Mouse (Mus musculus): Measurements from ENCODE around the gene Spats2l. TPM values are rescaled to one million over a fixed set of nuclear protein-coding genes. Genes with fewer than 3 reads are reported as not detected.

Spats2l gene
- 10.3 and 11.9 TPM in 2 replicates for polyA plus RNA-seq (2015; fragmentation: Nextera tagmentation; extraction: Ambion mirVana)

DNA sequence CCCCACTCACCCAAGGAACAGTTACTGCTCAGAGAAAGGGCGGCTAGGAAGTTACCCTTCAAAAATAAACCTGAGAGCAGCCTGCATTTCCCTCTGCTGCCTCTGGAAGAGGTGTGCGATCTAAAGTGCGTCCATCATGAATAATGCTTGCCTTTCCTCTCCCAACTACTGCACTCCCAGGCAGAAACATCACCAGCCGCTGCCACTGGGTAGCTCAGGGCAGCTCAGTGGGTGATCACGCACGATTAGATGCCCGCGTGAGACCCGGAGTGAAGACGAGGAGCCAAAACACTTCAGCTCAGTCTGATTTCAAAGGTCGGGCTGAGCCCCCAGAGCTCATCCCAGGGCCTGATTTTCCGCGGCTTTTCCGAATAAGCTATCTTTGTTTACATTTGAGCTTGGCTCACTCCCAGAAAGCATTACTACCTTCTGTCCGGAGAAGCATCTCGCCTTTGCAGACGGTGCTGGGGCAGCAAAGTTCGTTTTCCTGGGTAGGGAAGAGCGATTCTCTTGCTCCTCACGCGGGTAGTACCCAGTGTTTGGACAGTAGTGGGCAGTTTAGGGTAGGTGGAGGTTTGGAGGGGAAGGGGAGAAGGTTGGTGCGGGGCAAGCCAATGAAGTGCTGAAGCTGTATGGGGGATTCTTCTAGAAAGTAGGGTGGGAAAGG, at the start of gene Spats2l:
Gene Spats2l (plus strand): TSS at position 162 of the 667 bp plus-strand sequence.
- Histone ChIP-seq H3K4me1 (replicated peaks) (no peaks in the 10 kb centered on the region), H3K4me2 (peak within 1 kb of the TSS; percentile 58), H3K9ac (peak within 1 kb of the TSS; percentile 69), H3K4me3 (replicated peaks) (peak within 1 kb of the TSS; percentile 64), H3K27me3 (peaks cover 44% of the 10 kb centered on the region), H3K27ac (peak within 1 kb of the TSS; percentile 68), H3K9me3 (replicated peaks) (no peaks in the 10 kb centered on the region), H3K36me3 (no peaks in the 10 kb centered on the region)
- 1% methylated on average over 22 of the region's 22 CpGs for WGBS (ENCODE audit: insufficient replicate concordance)
- ATAC-seq (ENCODE audit: low read depth) (peak; percentile 42), DNase-seq (no peak)

DNA sequence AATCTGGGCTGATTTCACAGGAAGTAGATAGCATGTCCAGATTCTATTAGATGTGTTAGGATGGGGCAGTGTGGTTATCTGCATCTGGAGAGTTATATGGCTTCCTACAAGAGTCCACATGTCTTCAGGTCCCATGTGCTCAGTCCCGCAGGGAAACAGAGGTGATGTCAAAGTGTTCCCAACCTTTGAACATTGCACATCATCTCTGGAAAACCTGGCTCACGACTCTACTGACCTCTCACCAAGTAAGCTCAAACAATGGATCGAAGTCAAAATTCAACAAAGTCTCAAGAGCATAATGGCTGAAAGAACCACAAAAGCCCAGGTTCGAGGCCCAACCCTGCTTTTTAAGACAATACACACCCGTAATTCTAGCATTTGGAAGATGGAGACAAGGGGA, 48.7 kb upstream of the Spats2l start:
- Histone ChIP-seq H3K4me3 (replicated peaks) (no peak overlapping the region), H3K27ac (no peak overlapping the region), H3K4me1 (replicated peaks) (no peaks in the 10 kb centered on the region), H3K9ac (no peak overlapping the region), H3K36me3 (no peaks in the 10 kb centered on the region), H3K9me3 (replicated peaks) (no peaks in the 10 kb centered on the region), H3K27me3 (no peaks in the 10 kb centered on the region), H3K4me2 (no peak overlapping the region)
- DNase-seq (no peak), ATAC-seq (ENCODE audit: low read depth) (no peak)
- WGBS (ENCODE audit: insufficient replicate concordance): 55% methylated on average over 5 of the region's 5 CpGs

DNA sequence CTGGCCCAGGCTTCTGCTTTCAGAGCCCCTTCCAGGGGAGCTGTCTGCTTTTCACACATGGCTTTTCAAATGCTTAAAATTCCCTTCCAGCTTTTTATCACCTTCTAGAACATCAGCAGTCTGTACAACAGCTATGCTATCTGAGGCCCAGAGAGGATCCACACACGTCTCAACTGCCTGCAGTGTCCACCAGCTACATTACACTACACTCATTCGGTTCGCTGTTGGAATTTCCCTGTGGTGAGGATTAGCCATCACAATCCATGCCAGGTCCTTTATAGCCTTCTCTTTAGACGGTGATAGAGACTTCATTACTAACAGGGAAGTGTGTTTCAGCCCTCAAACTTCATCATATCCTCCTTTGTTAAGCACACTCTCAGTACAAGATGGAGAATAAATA, 38.1 kb upstream of the Spats2l start:
- Histone ChIP-seq H3K9ac (no peak overlapping the region), H3K27ac (no peak overlapping the region), H3K4me2 (no peak overlapping the region), H3K9me3 (replicated peaks) (no peaks in the 10 kb centered on the region), H3K36me3 (no peaks in the 10 kb centered on the region), H3K27me3 (no peaks in the 10 kb centered on the region), H3K4me3 (replicated peaks) (no peak overlapping the region), H3K4me1 (replicated peaks) (0 out of 2 replicates have a peak, but pooled peaks cover 2% of the 10 kb centered on the region)
- ATAC-seq (ENCODE audit: low read depth) (no peak), DNase-seq (no peak)
- 57% methylated on average over 4 of the region's 4 CpGs for WGBS (ENCODE audit: insufficient replicate concordance)

DNA sequence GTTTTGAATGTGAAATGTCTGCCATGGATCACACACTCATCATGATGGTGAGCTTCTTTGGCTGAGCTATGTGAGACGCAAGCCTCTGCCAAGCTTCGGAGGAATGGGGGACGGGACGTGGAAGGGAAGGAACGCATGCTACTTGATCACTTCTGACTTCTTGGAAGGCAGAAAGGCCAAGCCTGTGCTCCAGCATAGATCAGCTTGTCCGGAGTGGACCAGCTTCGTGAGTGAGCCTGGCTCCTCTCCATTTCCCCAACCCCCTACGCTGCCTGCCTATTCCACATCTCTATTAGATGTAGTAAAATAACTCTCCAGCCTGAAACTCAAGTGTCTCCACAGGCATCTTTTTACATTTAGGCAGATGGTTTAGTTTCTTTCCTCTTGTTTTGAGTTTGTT, 32.2 kb upstream of the Spats2l start:
- Histone ChIP-seq H3K27me3 (no peaks in the 10 kb centered on the region), H3K9ac (no peak overlapping the region), H3K4me1 (replicated peaks) (0 out of 2 replicates have a peak, but pooled peaks cover 5% of the 10 kb centered on the region), H3K4me2 (no peak overlapping the region), H3K4me3 (replicated peaks) (no peak overlapping the region), H3K9me3 (replicated peaks) (no peaks in the 10 kb centered on the region), H3K27ac (no peak overlapping the region), H3K36me3 (no peaks in the 10 kb centered on the region)
- DNase-seq (no peak), ATAC-seq (ENCODE audit: low read depth) (no peak)
- 74% methylated on average over 8 of the region's 8 CpGs for WGBS (ENCODE audit: insufficient replicate concordance)

DNA sequence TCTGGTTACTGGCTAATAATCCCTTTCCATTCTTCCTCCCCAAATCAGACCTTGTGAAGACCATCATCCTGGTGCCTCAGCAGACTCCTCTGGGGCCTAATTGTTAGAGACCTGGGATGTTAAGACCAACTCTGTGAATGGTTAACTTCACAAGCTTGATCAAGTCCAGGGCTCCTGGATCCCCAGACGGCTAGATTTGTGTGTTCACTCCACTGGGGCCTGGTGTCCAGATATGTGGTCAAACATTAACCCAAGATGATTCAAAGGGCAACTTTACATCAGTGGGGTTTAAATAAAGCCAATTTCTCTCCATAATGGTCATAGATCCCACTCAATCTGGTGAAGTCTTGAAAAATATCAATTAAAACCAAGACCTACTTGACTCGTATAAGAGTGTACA, 31.7 kb upstream of the Spats2l start:
- Histone ChIP-seq H3K4me3 (replicated peaks) (no peak overlapping the region), H3K9me3 (replicated peaks) (no peaks in the 10 kb centered on the region), H3K27me3 (no peaks in the 10 kb centered on the region), H3K27ac (no peak overlapping the region), H3K36me3 (no peaks in the 10 kb centered on the region), H3K4me1 (replicated peaks) (0 out of 2 replicates have a peak, but pooled peaks cover 5% of the 10 kb centered on the region), H3K9ac (no peak overlapping the region), H3K4me2 (no peak overlapping the region)
- DNase-seq (no peak), ATAC-seq (ENCODE audit: low read depth) (peak; percentile 66)
- 61% methylated on average over 2 of the region's 2 CpGs for WGBS (ENCODE audit: insufficient replicate concordance)

DNA sequence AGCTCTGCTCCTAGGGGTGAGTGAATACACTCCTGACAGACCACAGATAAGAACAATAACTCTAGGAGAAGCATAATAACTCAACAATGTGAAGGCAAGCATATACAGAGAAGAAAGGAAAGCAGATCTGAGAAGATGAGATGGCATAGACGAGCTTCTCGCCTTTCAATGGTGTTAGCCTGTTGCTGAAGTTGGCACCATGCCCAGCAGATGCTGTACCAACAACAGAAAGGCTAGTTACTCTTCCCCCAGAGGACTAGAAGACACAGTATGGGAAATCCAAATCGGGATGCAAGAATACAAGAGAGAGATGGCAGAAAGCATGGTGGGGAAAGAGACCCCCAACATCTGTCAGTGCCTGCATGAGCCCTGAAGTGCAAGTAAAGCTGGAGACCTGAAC, 22.2 kb upstream of the Spats2l start:
- Histone ChIP-seq H3K4me3 (replicated peaks) (no peak overlapping the region), H3K36me3 (no peaks in the 10 kb centered on the region), H3K4me1 (replicated peaks) (no peaks in the 10 kb centered on the region), H3K9me3 (replicated peaks) (no peaks in the 10 kb centered on the region), H3K27ac (no peak overlapping the region), H3K27me3 (no peaks in the 10 kb centered on the region), H3K4me2 (no peak overlapping the region), H3K9ac (no peak overlapping the region)
- 48% methylated on average over 3 of the region's 3 CpGs for WGBS (ENCODE audit: insufficient replicate concordance)
- DNase-seq: no peak
- no peak for ATAC-seq (ENCODE audit: low read depth)

DNA sequence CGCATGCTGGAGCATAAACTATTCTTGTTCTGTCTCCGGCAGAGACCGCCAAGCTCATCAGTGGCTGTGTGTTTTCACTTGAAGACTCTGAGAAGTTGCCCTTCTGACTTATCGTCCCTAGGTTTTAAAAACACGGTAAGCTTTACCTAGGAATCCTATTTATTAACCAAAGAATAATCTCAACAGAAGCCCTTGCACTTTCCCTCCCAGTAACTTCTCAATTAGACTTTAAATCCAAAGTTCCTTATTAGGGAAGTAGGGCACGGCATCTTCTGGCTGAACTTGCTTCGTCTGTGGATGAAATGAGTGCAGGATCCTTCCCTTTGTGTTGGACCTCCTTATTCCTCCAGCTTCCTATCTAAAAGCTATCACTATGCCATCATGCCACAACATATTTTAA, 7.6 kb upstream of the Spats2l start:
- Histone ChIP-seq H3K36me3 (no peaks in the 10 kb centered on the region), H3K9ac (no peak overlapping the region), H3K27ac (no peak overlapping the region), H3K27me3 (no peaks in the 10 kb centered on the region), H3K4me2 (no peak overlapping the region), H3K4me1 (replicated peaks) (no peaks in the 10 kb centered on the region), H3K4me3 (replicated peaks) (no peak overlapping the region), H3K9me3 (replicated peaks) (no peaks in the 10 kb centered on the region)
- ATAC-seq (ENCODE audit: low read depth) (no peak), DNase-seq (no peak)
- WGBS (ENCODE audit: insufficient replicate concordance): 75% methylated on average over 7 of the region's 7 CpGs

DNA sequence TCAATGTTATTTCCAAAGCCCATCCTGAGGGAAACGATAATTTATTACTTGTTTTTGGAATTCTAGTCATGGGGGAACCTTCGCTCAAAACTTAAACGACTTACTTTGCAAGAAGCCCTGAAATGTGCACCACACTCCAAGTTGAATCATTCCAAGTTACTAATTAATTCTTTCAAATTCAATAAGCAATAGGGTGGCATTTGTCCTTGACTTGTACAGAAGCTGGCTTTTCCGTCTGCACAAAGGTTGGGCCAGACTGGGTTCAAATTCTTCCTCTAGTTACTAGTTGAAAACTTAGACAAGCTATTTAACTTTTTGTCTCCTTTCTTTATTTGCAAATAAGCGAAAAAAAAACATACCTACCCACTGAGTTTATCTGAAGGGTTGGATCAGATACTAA, 636 bp upstream of the Spats2l start:
- Histone ChIP-seq H3K36me3 (no peaks in the 10 kb centered on the region), H3K4me2 (no peak overlapping the region), H3K27ac (no peak overlapping the region), H3K4me1 (replicated peaks) (no peaks in the 10 kb centered on the region), H3K9me3 (replicated peaks) (no peaks in the 10 kb centered on the region), H3K27me3 (peaks cover 41% of the 10 kb centered on the region), H3K9ac (no peak overlapping the region), H3K4me3 (replicated peaks) (no peak overlapping the region)
- DNase-seq: no peak
- WGBS (ENCODE audit: insufficient replicate concordance): 55% methylated on average over 5 of the region's 5 CpGs
- ATAC-seq (ENCODE audit: low read depth): no peak

DNA sequence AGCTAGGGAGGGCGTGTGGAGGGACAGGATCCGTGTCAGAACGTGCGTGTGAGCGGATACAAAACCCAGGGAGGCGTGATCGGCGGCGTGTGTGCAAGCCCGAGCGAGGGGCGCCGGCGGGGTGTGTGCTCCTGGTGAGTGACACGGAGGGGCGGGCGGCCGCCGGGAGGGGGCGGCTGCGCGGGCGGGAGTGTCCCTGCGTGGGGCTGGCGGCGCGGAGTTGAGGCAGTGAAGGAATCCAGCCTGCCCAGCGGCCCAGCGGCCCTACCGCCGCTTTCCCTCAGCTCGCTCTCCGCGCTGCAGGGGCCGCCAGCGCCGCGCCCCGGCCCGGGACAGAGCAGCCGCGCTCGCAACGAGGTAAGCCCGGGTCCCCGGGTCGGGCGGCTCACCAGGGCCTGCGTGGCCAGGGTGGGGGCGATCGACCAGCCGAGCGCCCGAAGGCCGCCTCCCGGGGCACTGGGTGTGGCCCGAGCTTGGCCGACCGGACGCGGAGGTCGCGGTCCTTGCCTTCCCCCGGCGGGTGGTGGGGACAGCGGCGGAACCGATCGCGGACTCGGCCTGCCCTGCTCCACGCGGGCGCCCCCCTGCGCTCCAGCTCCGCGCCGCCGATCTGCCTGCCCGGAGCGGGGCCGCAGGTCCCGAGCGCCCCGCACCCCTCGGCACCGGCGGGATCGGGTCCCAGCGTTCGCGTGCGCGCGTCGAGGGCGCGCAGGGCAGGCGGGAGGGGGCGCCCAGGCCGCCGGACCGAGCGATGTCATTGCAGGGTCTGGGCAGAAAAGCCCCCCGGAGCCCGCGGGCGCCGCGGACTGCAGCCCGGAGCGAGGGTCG, 920 bp downstream of the Spats2l start:
- peaks cover 44% of the 10 kb centered on the region for H3K27me3 ChIP-seq
- peak overlapping the region; percentile 69 for H3K9ac ChIP-seq
- H3K4me3 ChIP-seq (replicated peaks): peak overlapping the region; percentile 64
- no peaks in the 10 kb centered on the region for H3K9me3 ChIP-seq (replicated peaks)
- peak; percentile 71 for ATAC-seq (ENCODE audit: low read depth)
- peak; percentile 5 for DNase-seq
- peak overlapping the region; percentile 58 for H3K4me2 ChIP-seq
- H3K36me3 ChIP-seq: no peaks in the 10 kb centered on the region
- H3K27ac ChIP-seq: peak overlapping the region; percentile 68
- WGBS (ENCODE audit: insufficient replicate concordance): under 1% methylated on average over 82 of the region's 113 CpGs
- no peaks in the 10 kb centered on the region for H3K4me1 ChIP-seq (replicated peaks)

DNA sequence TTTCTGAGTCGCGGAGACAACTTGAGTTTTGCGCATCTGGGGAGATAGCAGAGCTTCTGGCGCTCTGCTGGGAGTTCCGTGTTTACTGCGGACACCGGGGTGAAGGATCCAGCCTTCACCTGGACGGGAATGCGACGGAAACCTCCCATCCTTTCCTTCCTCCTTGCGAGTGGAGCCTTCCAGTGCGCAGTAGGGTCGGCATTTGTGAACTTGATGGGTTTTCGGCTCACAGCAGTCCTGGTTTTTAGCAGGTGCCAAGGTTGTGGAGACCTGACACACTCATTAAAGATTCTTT, 1.5 kb downstream of the Spats2l start:
- Histone ChIP-seq H3K9me3 (replicated peaks) (no peaks in the 10 kb centered on the region), H3K4me2 (peak overlapping the region; percentile 58), H3K27me3 (peaks cover 44% of the 10 kb centered on the region), H3K4me3 (replicated peaks) (peak overlapping the region; percentile 64), H3K36me3 (no peaks in the 10 kb centered on the region), H3K27ac (peak overlapping the region; percentile 68; the same call in 1 of the 2 replicates), H3K4me1 (replicated peaks) (no peaks in the 10 kb centered on the region), H3K9ac (peak overlapping the region; percentile 69)
- WGBS (ENCODE audit: insufficient replicate concordance): 1% methylated on average over 14 of the region's 14 CpGs
- peak; percentile 19; the same call in 1 of the 2 replicates for ATAC-seq (ENCODE audit: low read depth)
- DNase-seq: no peak

DNA sequence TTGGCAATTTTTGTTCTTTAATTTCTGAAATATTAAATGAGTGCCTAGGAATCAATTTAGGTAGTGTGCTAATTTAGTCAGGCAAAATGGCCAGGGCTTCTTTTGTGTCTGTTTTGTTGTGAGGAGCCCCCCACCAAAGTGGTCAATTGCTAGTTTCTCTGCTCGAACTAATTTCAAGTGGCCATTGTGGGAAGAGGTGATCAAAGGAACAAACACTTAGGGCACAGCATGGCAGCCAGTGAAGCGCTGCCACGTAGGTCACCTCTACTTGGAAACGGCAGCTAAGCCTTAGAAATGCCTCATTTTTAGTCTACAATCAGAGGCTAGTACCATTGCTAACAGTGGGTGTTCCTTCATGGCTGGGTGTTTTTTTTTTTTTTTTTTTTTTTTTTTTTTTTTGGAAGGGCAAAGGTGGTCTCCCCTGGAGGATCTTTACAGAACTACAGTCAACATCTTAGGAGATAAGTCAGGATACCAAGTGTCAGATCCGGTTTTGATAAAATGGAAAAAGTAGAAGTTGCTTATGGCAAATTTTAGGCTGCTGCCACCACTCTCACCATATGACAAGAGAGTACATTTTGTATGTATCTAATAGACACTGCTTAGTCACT, 2.8 kb downstream of the Spats2l start:
- 53% methylated on average over 5 of the region's 5 CpGs for WGBS (ENCODE audit: insufficient replicate concordance)
- no peak overlapping the region for H3K9ac ChIP-seq
- no peak overlapping the region for H3K4me2 ChIP-seq
- H3K27me3 ChIP-seq: peaks cover 41% of the 10 kb centered on the region
- H3K4me3 ChIP-seq (replicated peaks): no peak overlapping the region
- H3K36me3 ChIP-seq: no peaks in the 10 kb centered on the region
- ATAC-seq (ENCODE audit: low read depth) (no peak), DNase-seq (no peak)
- H3K9me3 ChIP-seq (replicated peaks): no peaks in the 10 kb centered on the region
- no peak overlapping the region for H3K27ac ChIP-seq
- no peaks in the 10 kb centered on the region for H3K4me1 ChIP-seq (replicated peaks)
